Mouse (Mus musculus) limb, embryonic 12.5 days (tissue): ENCODE results near the gene Nrp2. TPM values are rescaled to one million over a fixed set of nuclear protein-coding genes. Genes with fewer than 3 reads are reported as not detected.

Experiments used
- ATAC-seq: fragments of 200-750 bp; cut with Nextera tagmentation; 2 replicates; pipeline ENCODE4 v1.8.0; 2017; ENCODE audit warnings: low read depth, moderate TSS enrichment; ENCODE audit not compliant: insufficient number of reproducible peaks, insufficient read depth, low FRiP score, low TSS enrichment
- H3K27ac ChIP-seq: fragments of 300-500 bp; sonication (generic); 2 replicates; pipeline ENCODE4 v1.5.1; 2016; ENCODE audit warnings: mild to moderate bottlenecking, moderate library complexity
- H3K27me3 ChIP-seq: fragments of 300-500 bp; sonication (generic); 2 replicates; pipeline ENCODE4 v1.6.1; 2016; ENCODE audit warnings: mild to moderate bottlenecking, moderate library complexity
- H3K36me3 ChIP-seq: fragments of 300-500 bp; sonication (generic); 2 replicates; pipeline ENCODE4 v1.6.1; 2016; ENCODE audit warnings: mild to moderate bottlenecking, moderate library complexity
- H3K4me1 ChIP-seq: fragments of 300-500 bp; sonication (generic); replicated peaks from 2 replicates; pipeline ENCODE4 v1.6.1; 2016
- H3K4me2 ChIP-seq: fragments of 300-500 bp; sonication (generic); 2 replicates; pipeline ENCODE4 v1.6.1; 2016; ENCODE audit warnings: mild to moderate bottlenecking, moderate library complexity
- H3K4me3 ChIP-seq: fragments of 300-500 bp; sonication (generic); replicated peaks from 2 replicates; pipeline ENCODE4 v1.5.1; 2016; ENCODE audit warnings: mild to moderate bottlenecking
- H3K9ac ChIP-seq: fragments of 300-500 bp; sonication (generic); replicated peaks from 2 replicates; pipeline ENCODE4 v1.6.1; 2016; ENCODE audit warnings: mild to moderate bottlenecking, moderate library complexity
- H3K9me3 ChIP-seq: fragments of 300-500 bp; sonication (generic); 2 replicates; pipeline ENCODE4 v1.6.1; 2016; ENCODE audit warnings: mild to moderate bottlenecking, moderate library complexity
- WGBS: fragments of 180-500 bp; shearing (Covaris S2); methylation state at CpG from one replicate; pipeline ENCODE4 v1.1.7; 2016; 5-methylcytosine and 5-hydroxymethylcytosine counted together
- polyA plus RNA-seq: library from polyadenylated mRNA; unstranded; fragments of >200 nt; fragmentation: Nextera tagmentation; extraction: Ambion mirVana; gene quantifications from 2 replicates; pipeline ENCODE4 v1.2.1, GENCODE M21; 2016

Gene Nrp2
- polyA plus RNA-seq, 1 experiment from 2014 or later: 70.7 TPM

DNA sequence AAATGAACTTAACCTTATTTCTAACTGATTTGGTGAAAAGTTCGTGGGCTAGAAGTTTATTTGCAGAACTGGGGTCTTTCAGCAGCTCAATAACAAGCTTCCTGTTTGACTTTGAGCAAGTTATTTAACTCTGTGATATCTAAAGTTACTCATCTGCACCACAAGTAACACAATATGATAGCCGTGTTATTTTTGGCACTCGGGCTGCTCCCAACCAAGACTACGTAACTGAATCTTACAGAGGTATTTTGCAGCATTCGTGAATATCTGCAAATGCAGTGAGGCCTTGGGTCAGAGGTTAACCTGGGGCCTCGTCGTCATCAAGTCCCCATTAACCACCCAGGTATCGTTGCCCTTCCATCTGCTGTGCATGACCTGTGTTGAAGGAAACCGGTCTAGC is 150.3 kb downstream of the Nrp2 start:
- H3K4me2 ChIP-seq: no peak overlapping the region
- H3K9ac ChIP-seq: no peak overlapping the region
- peaks cover 18% of the 10 kb centered on the region for H3K4me1 ChIP-seq
- H3K27ac ChIP-seq: no peak overlapping the region
- ATAC-seq: no peak
- H3K27me3 ChIP-seq: no peaks in the 10 kb centered on the region
- no peaks in the 10 kb centered on the region for H3K9me3 ChIP-seq
- WGBS: 50% methylated on average over 9 of the region's 9 CpGs
- no peak overlapping the region for H3K4me3 ChIP-seq
- no peaks in the 10 kb centered on the region for H3K36me3 ChIP-seq

DNA sequence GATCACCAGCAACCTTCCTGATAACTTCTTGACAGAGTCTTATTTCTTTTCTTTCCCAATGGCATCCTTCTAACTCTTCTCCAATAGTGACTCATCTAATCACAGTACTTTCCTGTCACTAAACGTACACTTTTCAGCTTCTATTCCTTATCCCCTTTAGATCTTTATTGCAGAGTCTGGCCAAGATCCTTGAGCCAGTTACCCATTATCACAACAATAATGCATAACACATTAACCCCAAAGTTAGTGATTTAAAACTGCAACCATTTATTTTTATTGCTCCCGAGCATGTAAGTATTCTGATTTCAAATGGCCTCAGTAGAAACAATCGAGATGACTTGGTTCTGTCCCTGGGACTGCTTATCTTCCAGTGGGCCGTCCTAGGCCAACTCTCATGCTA is 150.9 kb downstream of the Nrp2 start:
- H3K4me2 ChIP-seq: no peak overlapping the region
- H3K9ac ChIP-seq: no peak overlapping the region
- no peak overlapping the region for H3K4me3 ChIP-seq
- 65% methylated on average over 4 of the region's 4 CpGs for WGBS
- no peaks in the 10 kb centered on the region for H3K36me3 ChIP-seq
- H3K27ac ChIP-seq: no peak overlapping the region
- ATAC-seq: no peak
- H3K4me1 ChIP-seq: peaks cover 19% of the 10 kb centered on the region
- no peaks in the 10 kb centered on the region for H3K27me3 ChIP-seq
- no peaks in the 10 kb centered on the region for H3K9me3 ChIP-seq

DNA sequence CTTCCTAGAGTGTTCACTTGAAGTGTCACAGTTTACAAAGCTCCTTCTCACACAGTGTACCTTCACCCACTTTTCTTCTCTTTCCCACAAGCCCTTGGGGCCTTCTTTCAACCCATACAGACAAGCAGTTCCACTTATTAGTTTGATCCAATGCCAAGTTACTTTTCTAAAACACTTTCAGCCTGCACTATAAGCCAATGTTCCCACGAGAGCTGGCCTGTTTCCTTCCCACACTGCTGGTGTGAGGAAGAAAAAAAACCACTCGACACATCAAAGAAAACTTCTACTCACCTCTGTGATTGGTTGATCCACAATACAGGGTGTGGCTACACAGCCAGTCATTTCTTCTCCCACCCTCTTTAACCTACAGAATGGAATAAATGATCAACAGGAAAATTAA is 156.0 kb downstream of the Nrp2 start:
- no peak overlapping the region for H3K9ac ChIP-seq
- H3K9me3 ChIP-seq: no peaks in the 10 kb centered on the region
- 0 out of 2 replicates have a peak overlapping the region, but pooled peaks have one; percentile 23 for H3K27ac ChIP-seq
- H3K4me2 ChIP-seq: no peak overlapping the region
- no peak overlapping the region for H3K4me3 ChIP-seq
- H3K27me3 ChIP-seq: no peaks in the 10 kb centered on the region
- no peaks in the 10 kb centered on the region for H3K36me3 ChIP-seq
- 27% methylated on average over 2 of the region's 2 CpGs for WGBS
- no peak for ATAC-seq
- H3K4me1 ChIP-seq: peaks cover 26% of the 10 kb centered on the region

DNA sequence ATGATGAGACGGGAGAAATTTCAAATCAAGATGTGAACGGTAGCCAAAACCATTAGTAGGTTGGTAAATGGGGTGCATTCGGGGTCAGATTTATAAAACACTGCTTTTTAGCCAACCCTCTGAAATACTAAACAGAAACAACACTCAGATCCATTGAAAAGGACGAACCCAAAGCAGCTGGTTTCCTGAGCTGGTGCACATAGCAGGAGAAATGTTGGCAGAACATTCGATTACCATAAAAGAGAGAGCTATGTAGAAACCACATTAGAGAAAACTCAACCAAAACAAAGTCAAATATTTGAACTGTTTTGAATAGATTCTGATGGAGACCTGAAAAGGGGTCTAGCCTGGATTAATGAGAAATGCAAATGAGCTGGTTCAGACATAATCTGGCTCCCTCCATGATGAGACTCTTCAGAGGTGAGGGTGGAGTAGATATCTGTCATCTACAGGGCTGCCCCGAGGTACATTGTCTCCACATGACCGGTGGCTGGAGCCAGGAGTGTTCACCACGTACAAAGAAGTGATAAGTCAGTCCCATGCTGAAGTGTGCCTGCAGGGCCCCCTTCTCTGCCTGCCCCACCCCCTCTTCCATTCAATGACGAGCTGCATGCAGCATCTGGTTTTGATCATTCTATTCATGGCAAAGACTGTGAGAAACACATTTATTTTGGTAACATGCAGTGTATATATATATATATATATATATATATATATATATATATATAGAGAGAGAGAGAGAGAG is 156.6 kb downstream of the Nrp2 start:
- no peak overlapping the region for H3K4me3 ChIP-seq
- no peaks in the 10 kb centered on the region for H3K36me3 ChIP-seq
- no peaks in the 10 kb centered on the region for H3K9me3 ChIP-seq
- WGBS: 50% methylated on average over 9 of the region's 9 CpGs
- no peak overlapping the region for H3K4me2 ChIP-seq
- H3K4me1 ChIP-seq: peaks cover 26% of the 10 kb centered on the region
- ATAC-seq: no peak
- H3K27ac ChIP-seq: no peak overlapping the region
- H3K9ac ChIP-seq: no peak overlapping the region
- no peaks in the 10 kb centered on the region for H3K27me3 ChIP-seq

DNA sequence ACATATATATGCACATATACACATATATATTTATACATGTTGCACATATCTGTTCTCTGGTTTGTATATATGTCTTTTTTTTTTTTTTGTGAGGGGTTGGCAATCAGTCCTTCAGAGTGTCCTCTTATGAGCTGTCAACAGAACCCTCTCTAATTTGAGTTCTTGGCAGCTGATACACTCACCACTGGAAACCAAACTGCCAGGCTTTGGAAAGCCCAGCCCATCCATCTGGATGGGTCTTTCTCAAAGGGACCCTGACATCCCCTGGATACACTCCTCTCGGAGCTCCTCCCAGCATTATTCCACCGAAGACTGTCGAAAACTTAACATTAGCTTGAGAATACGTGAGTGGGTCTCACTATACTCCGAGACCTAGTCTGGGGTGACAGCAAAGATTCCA is 157.2 kb downstream of the Nrp2 start:
- Histone ChIP-seq H3K4me3 (no peak overlapping the region), H3K9ac (no peak overlapping the region), H3K9me3 (no peaks in the 10 kb centered on the region), H3K4me2 (no peak overlapping the region), H3K27ac (peak overlapping the region; percentile 45), H3K36me3 (no peaks in the 10 kb centered on the region), H3K27me3 (no peaks in the 10 kb centered on the region), H3K4me1 (peaks cover 26% of the 10 kb centered on the region)
- 53% methylated on average over 5 of the region's 5 CpGs for WGBS
- no peak for ATAC-seq

DNA sequence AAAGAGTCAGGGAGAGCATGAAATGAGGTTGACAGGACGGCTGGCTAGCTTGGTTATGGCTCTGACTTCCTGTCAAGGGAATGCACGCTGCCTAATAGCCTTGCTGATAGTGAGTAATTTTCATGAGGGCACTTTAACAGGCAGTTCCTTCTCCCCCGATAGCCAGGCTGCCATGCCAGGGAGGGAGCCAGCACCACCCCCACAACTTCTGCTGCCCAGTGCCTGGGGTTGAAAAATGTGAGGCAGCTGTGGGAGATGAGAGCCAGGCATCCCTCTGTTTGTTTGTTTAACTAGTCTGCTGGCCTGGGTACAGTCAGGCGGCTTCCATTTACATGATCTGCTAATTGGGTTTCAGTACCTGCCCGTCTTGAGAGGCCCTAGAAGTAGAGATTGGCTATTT is 157.7 kb downstream of the Nrp2 start:
- no peak for ATAC-seq
- no peak overlapping the region for H3K4me2 ChIP-seq

More for the DNA sequence above, 157.7 kb downstream of the Nrp2 start:
- no peaks in the 10 kb centered on the region for H3K27me3 ChIP-seq
- peak overlapping the region; percentile 45 for H3K27ac ChIP-seq
- H3K9ac ChIP-seq: no peak overlapping the region
- H3K4me1 ChIP-seq: peaks cover 26% of the 10 kb centered on the region
- 5% methylated on average over 5 of the region's 5 CpGs for WGBS
- no peaks in the 10 kb centered on the region for H3K36me3 ChIP-seq
- H3K9me3 ChIP-seq: no peaks in the 10 kb centered on the region
- H3K4me3 ChIP-seq: no peak overlapping the region
